Mouse (Mus musculus) right cerebral cortex, adult 2 months (tissue): ENCODE measurements around the gene Vps9d1.
"Not testable (repeated sequence)": the region's sequence is repeated elsewhere in the genome, so short reads cannot be mapped to it uniquely, and the experiment has no call there.

ENCODE experiments used
- DNase-seq, 2 experiments: peaks; one replicate each; pipeline ENCODE4 v3.0.0; 2021 to 2022; ENCODE audit warnings: low spot score in 2 of 2

Gene Vps9d1

DNA sequence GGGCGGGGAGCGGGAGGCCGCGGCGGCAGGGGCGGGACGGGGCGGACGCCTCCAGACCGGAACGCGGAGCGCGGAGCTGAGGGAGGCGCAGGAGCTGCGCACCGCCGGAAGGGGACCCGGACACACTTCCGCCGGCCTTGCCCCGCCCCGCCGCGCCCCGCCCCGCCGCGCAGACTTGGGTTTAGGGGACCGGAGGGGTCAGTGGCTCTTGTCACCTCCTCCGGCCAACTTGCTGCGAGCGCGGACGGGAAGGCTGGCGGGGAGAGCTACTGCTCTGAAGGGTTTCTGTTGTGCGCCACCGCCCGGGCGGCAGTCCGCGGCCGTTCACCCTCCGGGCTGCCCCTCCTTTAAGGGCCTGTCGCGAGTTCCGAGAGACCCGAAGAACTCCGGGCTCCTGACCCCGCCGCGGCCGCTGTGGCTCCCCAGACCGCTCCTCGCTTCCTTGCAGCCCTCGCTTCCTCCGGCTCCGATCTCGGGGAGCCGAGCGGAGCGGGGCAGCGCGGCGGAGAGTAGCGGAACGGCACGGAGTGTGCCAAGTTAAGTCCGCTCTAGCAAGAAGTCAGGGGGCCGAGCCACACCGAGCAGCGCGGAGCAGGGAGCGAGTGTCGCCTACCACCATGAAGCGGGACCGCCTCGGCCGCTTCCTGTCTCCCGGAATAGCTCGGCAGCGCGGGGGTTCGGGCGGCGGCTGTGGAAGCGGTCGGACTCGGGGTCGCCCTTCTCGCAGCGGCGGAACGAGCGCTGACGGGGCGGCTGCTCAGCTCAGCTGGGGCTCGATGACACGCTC, at the start of gene Vps9d1, which contains the start of gene Zfp276:
TSS of gene Vps9d1 (minus strand) at position 250 of the 787 bp plus-strand sequence.
TSS of gene Zfp276 (plus strand) at position 97 of the 787 bp plus-strand sequence.
- peak; percentile 74 to 77 for DNase-seq

DNA sequence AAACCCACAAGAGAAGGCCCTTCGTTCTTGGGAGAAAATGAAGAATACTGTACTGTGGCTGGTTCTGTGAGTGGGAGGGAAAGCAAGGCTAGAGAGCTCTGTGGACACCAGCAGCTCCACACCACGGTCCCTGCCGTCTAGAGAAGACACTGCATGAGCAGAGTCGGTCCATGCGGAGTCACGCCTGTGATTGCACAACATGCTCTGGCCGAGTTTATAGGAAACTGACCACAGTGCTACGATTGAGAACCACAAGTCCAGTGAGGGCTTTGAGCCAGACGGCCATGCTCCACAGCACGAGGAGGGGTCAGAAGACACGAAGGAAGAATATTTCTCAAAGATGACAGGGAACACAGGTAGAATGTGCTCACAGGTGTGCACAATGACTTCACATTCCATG, 44.2 kb upstream of the Vps9d1 start:
- DNase-seq = no peak

DNA sequence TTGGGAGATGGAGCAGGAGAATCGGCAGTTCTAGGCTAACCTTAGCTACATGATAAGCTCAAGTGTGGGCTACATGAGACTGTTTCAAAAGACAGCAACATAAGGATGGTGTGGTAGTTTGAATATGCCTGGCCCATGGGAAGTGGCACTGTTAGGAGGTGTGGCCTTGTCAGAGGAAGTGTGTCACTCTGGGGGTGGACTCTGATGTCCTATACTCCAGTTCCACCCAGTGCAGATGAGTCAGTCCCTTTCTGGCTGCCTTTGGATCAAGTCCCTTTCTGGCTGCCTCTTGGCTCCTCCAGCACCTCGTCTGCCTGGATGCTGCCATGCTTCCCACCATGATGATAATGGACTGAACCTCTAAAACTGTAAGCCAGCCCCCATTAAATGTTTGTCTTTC, 38.6 kb upstream of the Vps9d1 start:
- no peak for DNase-seq

DNA sequence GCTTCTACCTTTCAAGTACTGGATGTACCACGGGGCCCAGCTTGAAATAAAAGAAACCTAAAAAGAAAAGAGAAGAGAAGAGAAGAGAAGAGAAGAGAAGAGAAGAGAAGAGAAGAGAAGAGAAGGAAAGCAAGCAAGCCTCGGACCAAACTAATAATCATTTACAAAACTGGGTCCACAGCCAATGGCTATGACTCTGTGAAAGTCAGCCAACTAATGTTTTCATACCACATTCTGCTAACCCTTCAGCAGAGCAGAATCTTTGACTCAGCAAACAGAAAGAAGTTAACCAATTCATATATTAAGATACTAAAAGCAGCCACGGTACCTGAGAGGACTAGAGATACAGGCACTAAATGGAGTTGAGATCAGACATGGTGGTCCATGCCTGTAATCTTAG, 38.1 kb upstream of the Vps9d1 start:
- no peak for DNase-seq

DNA sequence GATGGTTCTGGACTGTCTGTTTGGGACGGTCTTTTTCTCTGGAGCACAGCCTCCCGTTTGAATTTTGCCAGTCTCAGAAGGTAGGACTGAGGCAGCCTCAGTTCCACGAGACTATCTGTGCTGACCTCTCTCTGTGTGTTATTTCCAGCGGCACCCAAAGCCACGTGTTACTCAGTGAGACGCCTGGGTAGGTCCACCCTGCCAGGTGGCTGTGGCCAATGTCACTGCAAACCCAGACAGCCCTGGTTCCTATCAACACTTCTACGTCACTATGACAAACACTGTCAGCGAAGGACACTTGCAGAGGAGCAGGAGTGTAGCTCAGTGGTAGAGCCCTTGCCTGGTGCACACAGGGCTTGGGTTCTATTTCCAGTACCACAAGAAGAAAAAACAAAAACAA, 37.6 kb upstream of the Vps9d1 start:
- DNase-seq = no peak

DNA sequence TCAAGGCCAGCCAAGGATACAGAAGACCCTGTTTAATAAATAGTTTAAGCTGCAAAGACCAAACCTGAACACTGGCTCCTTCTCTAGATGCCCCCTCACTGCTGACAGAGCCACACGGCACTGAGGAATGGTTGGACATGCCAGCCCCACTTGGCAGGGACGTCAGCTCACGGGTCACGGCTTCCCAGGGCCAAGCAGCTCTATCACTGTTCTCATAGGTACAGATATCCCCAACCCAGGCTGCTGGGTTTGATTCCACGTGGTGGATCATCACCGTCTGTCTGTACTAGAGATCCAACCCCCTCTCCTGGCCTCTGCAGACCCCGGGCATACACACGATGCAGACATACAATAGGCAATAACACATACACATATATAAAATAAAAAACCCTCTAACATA, 36.5 kb upstream of the Vps9d1 start:
- DNase-seq = no peak

DNA sequence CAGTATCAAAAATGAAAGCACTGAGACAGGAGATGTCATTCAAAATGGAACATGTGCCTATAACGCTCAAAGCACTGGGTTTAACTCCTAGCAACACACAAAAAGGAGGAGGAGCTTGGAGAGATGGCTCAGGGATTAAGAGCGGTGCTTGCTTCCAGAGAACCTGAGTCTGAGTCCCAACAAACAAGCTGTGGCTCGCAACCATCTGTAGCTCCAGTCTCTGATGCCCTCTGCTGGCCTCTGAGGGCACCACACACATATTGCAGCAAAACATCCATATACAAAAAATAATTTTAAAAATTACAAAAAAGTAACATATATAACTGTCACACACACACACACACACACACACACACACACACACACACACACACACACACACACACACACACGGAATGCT, 36.0 kb upstream of the Vps9d1 start:
- DNase-seq = peak; percentile 23 to 35

DNA sequence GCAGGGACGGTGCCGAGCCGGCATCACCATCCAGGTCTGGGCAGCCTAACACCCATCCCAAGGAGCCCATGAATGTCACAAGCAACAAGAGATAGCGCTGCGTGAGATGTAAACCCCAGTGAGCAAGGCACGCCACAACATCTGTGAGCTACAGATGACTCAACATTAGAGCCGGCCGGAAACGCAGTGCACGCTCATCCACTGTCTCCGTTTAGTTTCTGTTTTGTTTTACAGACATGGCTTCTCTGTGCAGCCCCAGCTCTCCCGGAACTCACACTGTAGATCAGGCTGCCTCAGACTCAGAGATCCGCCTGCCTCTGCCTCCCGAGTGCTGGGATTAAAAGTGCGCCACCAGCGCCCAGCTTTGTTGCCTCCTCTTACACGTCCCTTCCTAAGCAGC, 33.2 kb upstream of the Vps9d1 start:
- no peak for DNase-seq

DNA sequence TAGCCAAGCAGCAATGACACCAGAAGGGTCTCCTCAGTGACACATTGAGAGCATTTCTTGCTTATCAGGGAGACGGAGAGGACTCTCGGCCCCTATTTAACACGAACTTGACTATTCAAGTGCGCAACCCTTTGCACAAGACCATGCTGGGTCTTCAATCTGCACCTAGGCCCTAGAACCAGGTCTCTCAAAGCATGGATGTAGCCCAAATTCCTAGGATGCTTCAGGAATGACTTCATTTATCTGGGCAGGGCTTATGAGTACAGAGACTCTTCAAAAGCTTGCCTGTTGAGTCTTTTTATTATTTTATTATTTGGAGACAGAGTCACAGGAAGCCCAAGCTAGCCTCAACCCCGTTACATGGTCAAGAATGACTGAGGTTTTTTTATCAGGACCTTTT, 30.3 kb upstream of the Vps9d1 start:
- no peak for DNase-seq

DNA sequence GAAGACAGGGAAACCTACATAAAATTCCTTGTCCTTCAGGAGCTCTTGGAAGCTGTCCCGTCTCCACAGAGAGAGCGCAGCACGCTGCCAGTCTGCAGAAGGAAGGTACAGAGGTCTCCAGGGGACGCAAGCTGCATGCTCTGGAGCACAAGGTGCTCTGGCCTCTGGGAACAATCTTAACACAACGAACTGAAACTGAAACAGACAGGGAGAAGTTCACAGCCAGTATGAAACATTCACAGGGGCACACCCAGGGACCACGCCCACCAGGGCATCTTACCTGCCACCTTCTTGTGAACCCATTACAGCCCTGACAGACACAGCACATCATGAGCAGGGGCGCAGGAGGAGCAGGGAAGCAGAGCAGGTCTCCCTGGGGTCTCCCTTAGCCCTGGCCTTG, 29.8 kb upstream of the Vps9d1 start:
- no peak for DNase-seq

DNA sequence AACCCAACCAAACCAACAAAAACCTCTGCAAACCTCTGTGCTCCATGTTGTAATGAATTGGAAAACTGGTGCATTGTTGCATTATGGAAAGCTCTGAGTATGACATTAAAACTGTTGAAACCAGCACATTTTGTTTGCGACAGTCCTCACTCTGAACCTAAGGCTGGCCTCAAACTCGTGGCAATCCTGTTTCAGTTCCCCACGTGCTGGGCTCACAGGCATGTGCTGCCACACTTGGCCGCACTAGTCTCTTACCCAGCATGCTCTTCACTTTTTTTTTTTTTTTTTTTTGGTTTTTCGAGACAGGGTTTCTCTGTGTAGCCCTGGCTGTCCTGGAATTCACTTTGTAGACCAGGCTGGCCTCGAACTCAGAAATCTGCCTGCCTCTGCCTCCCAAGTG, 28.8 kb upstream of the Vps9d1 start:
- not testable (repeated sequence) for DNase-seq

DNA sequence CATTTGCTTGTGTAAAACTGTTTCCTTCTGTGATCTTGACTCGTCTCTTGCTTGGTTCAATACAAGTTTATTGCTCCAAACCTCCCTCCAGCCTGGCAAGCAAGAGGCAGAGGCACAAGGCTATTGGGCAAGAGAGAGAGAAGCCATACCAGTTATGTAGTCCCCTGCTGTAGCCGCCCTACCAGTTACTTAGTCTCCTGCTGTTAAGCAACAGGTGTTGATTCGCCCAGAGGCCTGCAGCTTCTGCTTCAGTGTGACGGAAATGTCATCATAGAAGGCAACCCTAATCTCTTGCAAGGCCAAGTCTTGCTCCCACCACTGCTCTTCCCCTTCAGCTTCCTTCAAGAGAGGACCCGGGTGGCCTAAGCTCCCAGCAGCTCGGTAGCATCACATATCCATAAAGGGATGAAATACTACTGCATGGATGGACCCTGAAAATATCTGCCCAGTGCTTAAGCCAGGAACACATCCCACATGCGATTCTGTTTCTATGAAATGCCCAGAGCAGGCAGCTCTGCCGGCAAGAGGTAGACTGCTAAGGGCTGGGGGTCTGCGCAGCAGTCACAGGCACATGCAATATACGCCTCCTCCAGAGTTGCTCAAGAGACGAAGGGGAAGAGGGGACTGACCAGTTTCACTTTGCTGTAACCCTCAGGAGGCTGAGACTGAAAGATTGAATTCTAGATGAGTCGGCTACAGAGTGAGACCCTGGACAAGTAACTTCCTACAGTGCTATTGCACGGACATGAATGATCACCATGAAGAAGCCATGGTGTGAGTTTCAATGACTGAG, 26.4 kb upstream of the Vps9d1 start:
- DNase-seq = no peak

DNA sequence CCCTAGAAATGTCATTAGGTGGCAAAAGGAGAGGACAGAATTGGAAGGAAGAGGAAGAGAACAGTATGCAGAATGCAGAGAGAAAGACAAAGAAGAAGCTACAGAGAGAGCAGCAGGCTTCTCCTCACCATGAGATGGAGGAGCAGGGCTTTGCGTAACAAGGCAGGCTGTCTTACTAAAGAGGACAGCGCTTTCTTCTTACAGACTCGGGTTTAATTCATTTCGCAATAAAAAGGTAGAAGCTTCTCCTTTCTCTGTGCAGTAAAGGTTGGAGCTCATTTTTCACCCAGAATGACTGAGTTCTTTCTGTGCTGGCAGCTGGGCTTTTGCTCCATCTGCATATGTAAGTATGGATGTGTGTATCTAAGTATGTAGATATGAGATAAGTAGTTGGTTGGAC, 25.7 kb upstream of the Vps9d1 start:
- no peak for DNase-seq

DNA sequence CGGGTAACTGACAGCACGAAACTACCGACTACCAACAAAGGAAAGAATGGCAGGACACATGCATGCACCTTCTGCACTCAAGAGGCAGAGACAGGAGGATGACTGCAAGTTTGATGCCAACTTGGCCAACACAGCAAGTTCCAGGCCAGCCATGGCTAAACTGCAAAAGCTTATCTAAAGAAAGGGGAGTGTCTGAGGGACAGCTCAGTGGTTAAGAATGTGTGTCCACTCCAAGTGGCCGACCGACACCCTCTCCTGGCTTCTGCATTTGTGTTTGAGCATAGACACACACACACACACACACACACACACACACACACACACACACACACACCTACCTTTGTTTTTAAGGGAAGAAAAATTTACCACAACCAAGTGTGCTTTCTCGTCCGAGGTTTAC, 24.3 kb upstream of the Vps9d1 start:
- no peak for DNase-seq

DNA sequence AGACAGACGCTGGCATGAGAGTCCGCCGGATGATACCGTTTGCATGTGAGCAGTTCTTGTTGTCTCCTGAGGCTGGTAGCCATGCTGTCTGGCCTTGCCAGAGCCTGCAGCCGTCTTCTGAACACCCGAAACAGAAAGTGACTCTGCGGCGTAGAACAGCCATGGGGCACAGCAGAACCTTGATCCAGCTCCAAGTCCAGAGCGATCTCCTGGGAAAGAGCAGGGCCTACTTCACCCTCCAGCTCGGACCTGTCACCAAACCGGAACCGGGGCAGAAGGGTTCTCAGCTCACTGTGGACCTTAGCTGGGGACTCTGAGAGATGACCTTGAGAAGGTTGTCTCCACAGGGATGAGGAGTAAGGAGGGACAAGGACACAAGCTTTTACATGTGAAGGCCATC, 20.9 kb upstream of the Vps9d1 start:
- DNase-seq = no peak

DNA sequence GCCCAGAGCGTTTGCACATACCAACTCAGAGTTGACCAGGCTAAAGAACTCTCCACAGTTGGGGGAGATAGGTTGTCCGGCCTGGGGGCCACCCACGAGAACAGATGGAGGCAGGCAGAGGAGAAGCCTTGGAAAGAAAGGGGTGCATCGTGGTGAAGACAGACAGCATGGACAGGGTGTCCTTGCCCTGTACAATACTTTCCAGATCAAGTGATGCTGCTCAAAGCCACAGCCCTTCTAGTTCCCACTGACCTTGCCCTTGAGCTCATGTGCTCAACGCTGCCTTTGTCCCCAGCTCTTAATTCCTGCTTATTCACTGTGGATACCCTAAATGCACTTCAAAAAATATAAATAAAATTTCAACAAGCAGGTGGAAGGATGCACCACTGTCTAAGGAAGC, 20.3 kb upstream of the Vps9d1 start:
- DNase-seq = no peak

DNA sequence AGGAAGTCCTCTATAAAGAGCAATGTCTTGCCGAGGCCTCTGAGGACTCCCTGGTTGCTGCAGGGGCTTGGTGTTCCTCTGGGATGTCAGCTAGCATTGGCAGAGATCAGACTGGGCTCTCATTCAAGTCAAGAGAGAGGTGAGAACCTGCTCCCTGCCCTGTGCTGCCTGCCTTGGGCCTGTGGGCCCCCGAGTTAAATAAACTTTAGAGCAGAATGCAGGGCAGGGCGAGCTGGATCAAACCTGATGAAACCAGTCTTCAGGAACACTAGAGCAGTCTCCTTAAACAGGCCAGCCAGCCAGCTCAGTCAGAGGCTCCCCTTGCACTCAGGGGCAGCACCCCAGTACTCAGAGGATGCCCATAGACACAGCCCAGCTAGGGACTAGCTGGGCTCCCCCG, 17.8 kb upstream of the Vps9d1 start:
- DNase-seq = no peak

DNA sequence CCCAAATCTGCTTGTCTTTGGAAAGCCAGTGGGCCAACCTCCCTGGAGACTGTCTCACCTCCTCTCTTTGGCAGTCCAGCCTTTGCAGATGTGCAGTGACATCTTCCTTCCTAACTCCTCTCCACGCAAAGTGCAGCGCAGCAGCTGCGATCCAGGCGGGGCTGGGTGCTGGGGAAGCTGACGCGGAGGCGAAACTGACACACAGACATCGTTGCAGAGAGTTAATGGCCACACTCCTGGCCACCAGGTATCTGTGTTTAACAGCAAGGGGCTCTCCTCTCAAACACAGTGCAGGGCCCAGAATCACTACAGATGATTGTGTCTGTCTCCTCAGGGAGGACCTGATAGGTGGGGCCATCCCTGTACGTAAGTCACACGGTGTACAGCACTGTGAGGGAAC, 17.0 kb upstream of the Vps9d1 start:
- DNase-seq = no peak

DNA sequence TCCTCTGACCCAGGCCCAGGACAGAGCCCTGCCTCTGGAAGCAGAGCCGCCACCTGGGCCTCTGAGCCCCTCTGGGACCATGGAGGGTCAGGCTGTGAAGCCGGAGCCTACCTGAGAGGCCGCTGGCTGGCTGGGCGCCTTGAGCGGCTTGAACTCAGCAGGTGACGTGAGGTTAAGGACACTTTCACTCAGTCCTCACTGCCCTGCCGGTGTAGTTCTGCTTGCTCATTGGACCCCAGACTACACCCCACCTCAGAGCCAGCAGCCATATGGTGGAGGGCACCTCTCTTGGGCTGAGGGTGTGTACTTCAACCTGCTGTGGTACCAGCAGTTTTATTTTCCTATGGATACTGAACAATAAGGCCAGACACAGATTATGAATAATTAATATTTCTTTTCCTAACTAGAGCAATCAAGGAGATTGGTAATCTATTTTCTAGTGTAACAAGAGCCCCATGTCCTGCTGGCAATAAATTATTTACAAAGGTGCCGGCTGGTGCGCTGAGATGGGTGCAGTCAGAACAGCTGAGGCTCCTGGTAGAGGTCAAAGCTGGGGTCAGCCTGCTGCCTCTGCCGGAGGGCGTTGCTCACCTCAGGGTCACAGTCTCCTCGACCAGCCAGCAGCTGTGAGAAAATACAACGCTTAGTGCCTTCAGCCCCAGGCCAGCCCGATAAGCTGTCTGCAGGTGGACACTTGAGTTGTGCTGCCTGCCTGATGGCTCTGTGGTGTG, 13.9 kb upstream of the Vps9d1 start:
- DNase-seq = no peak

DNA sequence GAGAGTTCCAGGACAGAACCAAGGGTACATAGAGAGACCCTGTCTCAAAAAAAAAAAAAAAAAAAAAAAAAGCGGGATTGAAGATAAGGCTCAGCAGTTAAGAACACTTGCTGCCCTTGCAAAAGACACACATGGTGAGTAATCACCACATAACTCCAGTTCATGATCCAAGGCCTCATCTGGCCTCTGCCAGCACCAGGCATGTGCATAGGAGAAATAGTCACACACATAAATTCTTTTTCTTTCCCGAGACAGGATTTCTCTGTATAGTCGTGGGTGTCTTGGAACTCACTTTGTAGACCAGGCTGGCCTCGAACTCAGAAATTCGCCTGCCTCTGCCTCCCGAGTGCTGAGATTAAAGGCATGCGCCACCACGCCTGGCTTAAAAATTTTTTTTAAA, 3.4 kb upstream of the Vps9d1 start:
- not testable (repeated sequence) for DNase-seq

DNA sequence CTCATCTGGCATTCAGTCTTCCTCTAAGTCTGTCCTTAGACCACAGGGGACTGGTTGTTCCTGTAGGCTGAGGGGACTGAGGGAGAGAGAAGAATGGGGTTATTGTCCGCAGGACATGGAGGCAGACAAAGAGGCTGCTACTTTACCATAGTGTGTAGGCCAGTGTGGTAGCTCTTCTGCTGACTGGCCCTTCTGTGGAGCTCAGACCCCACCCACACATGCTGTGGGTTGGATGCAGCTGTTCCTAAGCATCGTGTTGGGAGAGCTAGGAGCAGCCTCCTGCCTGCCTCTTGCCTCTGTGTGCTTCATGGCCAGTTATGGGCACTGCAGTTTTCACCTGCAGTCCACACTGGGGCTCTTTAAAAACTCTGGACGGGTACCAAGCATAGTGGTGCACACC, 3.0 kb upstream of the Vps9d1 start:
- peak; percentile 53 to 56 for DNase-seq

DNA sequence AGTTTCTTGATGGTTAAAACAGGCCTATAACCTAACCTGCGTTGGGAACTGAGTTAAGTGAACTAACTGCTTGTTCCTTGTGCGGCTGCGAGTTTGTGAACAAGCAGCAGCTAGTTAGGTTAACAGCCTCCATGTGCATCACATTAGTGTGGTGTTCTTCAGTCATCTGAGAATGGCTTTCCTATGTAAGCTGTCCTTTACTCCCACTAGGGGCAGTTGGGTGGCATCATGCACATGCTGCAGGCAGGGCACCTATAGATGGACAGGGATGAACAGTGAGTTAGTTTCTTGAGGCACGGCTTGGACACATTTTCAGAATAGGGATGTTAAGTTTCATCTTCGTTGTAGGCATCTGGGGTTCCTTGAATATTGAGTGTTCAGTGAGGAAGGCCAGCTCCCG, 1.0 kb upstream of the Vps9d1 start:
- no peak for DNase-seq
